In the genomic region with DNA sequence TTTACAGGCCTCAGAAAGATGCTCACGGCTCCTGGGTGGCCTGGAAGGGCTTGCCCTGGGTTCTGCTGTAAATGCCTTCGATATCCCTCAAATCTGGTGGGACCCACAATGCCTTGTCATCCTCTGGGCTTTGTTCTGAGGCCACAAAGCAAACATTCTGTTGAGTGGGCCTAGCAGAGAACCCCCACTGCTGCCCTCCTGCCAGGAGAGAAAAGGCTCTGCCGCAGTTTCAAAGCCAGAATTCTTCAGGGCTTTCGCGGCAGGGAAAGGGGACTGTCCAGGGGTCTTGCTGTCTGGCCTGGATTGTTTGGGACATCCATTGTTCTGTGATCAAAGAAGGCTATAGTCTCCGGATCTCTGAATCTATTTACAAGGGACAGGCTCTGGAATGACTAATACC, we compare ENCODE assay signal across 21 mouse cellular contexts. TPM values are rescaled to one million over a fixed set of nuclear protein-coding genes. Genes with fewer than 3 reads are reported as not detected.
A peak's percentile ranks its signal among the peaks of the same experiment; 100 is the strongest.
DNase-seq lines count a peak whose midpoint lies in the region; ATAC-seq and TF ChIP-seq lines count a peak whose summit lies in the region.
"Had no signal": no experiment of that assay in that cellular context is flagged by ENCODE, and none has a peak within 500 bp of the region (broad histone marks: within the 10 kb centered on the region; RNA-seq: fewer than 3 reads in every experiment).

No protein-coding gene starts in this region.

- no peaks in the 10 kb centered on the region for H3K36me3 ChIP-seq in hindbrain, postnatal 0 days (ENCODE audit: insufficient read depth, low read length)
- H3K36me3 ChIP-seq in hindbrain, embryonic 13.5 days = no peaks in the 10 kb centered on the region
- H3K36me3 ChIP-seq in neural tube, embryonic 13.5 days = no peaks in the 10 kb centered on the region; the same call in 1 of the 2 replicates
- no peaks in the 10 kb centered on the region for H3K36me3 ChIP-seq in neural tube, embryonic 15.5 days
- H3K36me3 ChIP-seq: liver, embryonic 13.5 days; lung, embryonic 15.5 days; stomach, embryonic 15.5 days had no signal

- no peaks in the 10 kb centered on the region for H3K9me3 ChIP-seq in hindbrain, postnatal 0 days (ENCODE audit: low read length)
- H3K9me3 ChIP-seq in hindbrain, embryonic 13.5 days = no peaks in the 10 kb centered on the region
- H3K9me3 ChIP-seq in neural tube, embryonic 13.5 days = no peaks in the 10 kb centered on the region
- no peaks in the 10 kb centered on the region for H3K9me3 ChIP-seq in neural tube, embryonic 15.5 days (replicated peaks)
- H3K9me3 ChIP-seq: liver, embryonic 13.5 days; lung, embryonic 15.5 days had no signal

- no peak overlapping the region for H3K4me2 ChIP-seq in hindbrain, postnatal 0 days (ENCODE audit: low read depth, low read length)
- no peak overlapping the region for H3K4me2 ChIP-seq in hindbrain, embryonic 13.5 days
- no peak overlapping the region for H3K4me2 ChIP-seq in neural tube, embryonic 13.5 days
- no peak overlapping the region for H3K4me2 ChIP-seq in neural tube, embryonic 15.5 days
- H3K4me2 ChIP-seq: heart, embryonic 11.5 days; liver, embryonic 13.5 days; lung, embryonic 15.5 days; stomach, embryonic 15.5 days had no signal

- ATAC-seq in hindbrain, postnatal 0 days = no peak
- no peak for ATAC-seq in hindbrain, embryonic 13.5 days (ENCODE audit: low FRiP score)
- no peak for ATAC-seq in neural tube, embryonic 13.5 days (ENCODE audit: low read depth)
- ATAC-seq in neural tube, embryonic 15.5 days (ENCODE audit: low FRiP score) = no peak
- ATAC-seq: activated CD4-positive, CD25-positive, alpha-beta regulatory T cell, adult 4 months; Patski had no signal

- 21% methylated on average over 6 of the region's 6 CpGs for WGBS in hindbrain, postnatal 0 days
- 7% methylated on average over 6 of the region's 6 CpGs for WGBS in hindbrain, embryonic 13.5 days
- 7% methylated on average over 6 of the region's 6 CpGs for WGBS in neural tube, embryonic 13.5 days
- WGBS in neural tube, embryonic 15.5 days = 15% methylated on average over 6 of the region's 6 CpGs

- no peak for TF ChIP-seq CTCF in hindbrain, postnatal 0 days (IDR thresholded peaks at IDR 0.05; ENCODE audit: low read depth)
- no peak for TF ChIP-seq CTCF in embryonic fibroblast, embryonic 13.5 days (IDR thresholded peaks at IDR 0.05; ENCODE audit: borderline replicate concordance, insufficient read depth, low read length)

- peaks cover 4% of the 10 kb centered on the region for H3K4me1 ChIP-seq in hindbrain, postnatal 0 days (ENCODE audit: insufficient read depth, low read length)
- peaks cover 20% of the 10 kb centered on the region for H3K4me1 ChIP-seq in hindbrain, embryonic 13.5 days (replicated peaks)
- H3K4me1 ChIP-seq in neural tube, embryonic 13.5 days (replicated peaks) = peaks cover 25% of the 10 kb centered on the region
- peaks cover 22% of the 10 kb centered on the region for H3K4me1 ChIP-seq in neural tube, embryonic 15.5 days
- peaks cover 9% of the 10 kb centered on the region for H3K4me1 ChIP-seq in embryonic fibroblast, embryonic 13.5 days (ENCODE audit: control insufficient read depth, insufficient read depth, low read length)
- H3K4me1 ChIP-seq: liver, embryonic 13.5 days; lung, embryonic 15.5 days had no signal

- H3K9ac ChIP-seq in hindbrain, postnatal 0 days (replicated peaks; ENCODE audit: low read length) = no peak overlapping the region
- H3K9ac ChIP-seq in hindbrain, embryonic 13.5 days = no peak overlapping the region
- peak overlapping the region; percentile 1; the same call in 1 of the 2 replicates for H3K9ac ChIP-seq in neural tube, embryonic 13.5 days
- no peak overlapping the region for H3K9ac ChIP-seq in neural tube, embryonic 15.5 days (replicated peaks)
- H3K9ac ChIP-seq: liver, embryonic 13.5 days; lung, embryonic 15.5 days; stomach, embryonic 15.5 days had no signal

- no peaks in the 10 kb centered on the region for H3K27me3 ChIP-seq in hindbrain, postnatal 0 days (ENCODE audit: insufficient read depth, low read length)
- H3K27me3 ChIP-seq in hindbrain, embryonic 13.5 days = peaks cover 8% of the 10 kb centered on the region; the same call in 1 of the 2 replicates
- H3K27me3 ChIP-seq in neural tube, embryonic 13.5 days = no peaks in the 10 kb centered on the region
- no peaks in the 10 kb centered on the region for H3K27me3 ChIP-seq in neural tube, embryonic 15.5 days (replicated peaks)
- H3K27me3 ChIP-seq: liver, embryonic 13.5 days; lung, embryonic 15.5 days; Patski; stomach, embryonic 15.5 days had no signal

- no peak for TF ChIP-seq POLR2A in embryonic fibroblast, embryonic 13.5 days (IDR thresholded peaks at IDR 0.05; ENCODE audit: low read depth, low read length)

- no peak for DNase-seq in hindbrain, postnatal 0 days (ENCODE audit: low spot score)
- no peak for DNase-seq in cerebellum, postnatal 14 days
- DNase-seq in thymus, postnatal 10 days (ENCODE audit: low spot score in 2 of 2) = no peak
- DNase-seq: adrenal gland, postnatal 14 days; cerebellum, adult 11-12 months; gastrocnemius, postnatal 25 days; kidney, adult 9 months; kidney, postnatal 36 days; liver, embryonic 13.5 days; spleen, adult 18-20 months; thymus, adult 2 months had no signal

- no peak overlapping the region for H3K4me3 ChIP-seq in hindbrain, postnatal 0 days (ENCODE audit: low read length)
- H3K4me3 ChIP-seq in hindbrain, embryonic 13.5 days = no peak overlapping the region
- no peak overlapping the region for H3K4me3 ChIP-seq in neural tube, embryonic 13.5 days
- H3K4me3 ChIP-seq in neural tube, embryonic 15.5 days (replicated peaks) = no peak overlapping the region
- no peak overlapping the region for H3K4me3 ChIP-seq in embryonic fibroblast, embryonic 13.5 days (ENCODE audit: insufficient read depth, low read length)
- H3K4me3 ChIP-seq: liver, embryonic 13.5 days; lung, embryonic 15.5 days; myocyte; stomach, embryonic 15.5 days had no signal

- H3K27ac ChIP-seq in hindbrain, postnatal 0 days = 0 out of 2 replicates have a peak overlapping the region, but pooled peaks have one; percentile 2
- H3K27ac ChIP-seq in hindbrain, embryonic 13.5 days = no peak overlapping the region
- no peak overlapping the region for H3K27ac ChIP-seq in neural tube, embryonic 13.5 days (replicated peaks)
- H3K27ac ChIP-seq in neural tube, embryonic 15.5 days (replicated peaks) = no peak overlapping the region
- peak overlapping the region; percentile 35 for H3K27ac ChIP-seq in embryonic fibroblast, embryonic 13.5 days (ENCODE audit: insufficient read depth, low read length)
- H3K27ac ChIP-seq: liver, embryonic 13.5 days; lung, embryonic 15.5 days; stomach, embryonic 15.5 days had no signal

RNA-seq across cellular contexts. Expression of a gene that starts 33.1 kb away (rescaled TPM):
- 50.6 and 50.9 TPM in 2 replicates for total RNA-seq in hindbrain, postnatal 0 days (2014; rRNA removed)
- 18.5 and 21.2 TPM in 2 replicates for polyA plus RNA-seq in hindbrain, postnatal 0 days (2015; fragmentation: Nextera tagmentation; extraction: Ambion mirVana)
- polyA plus RNA-seq in hindbrain, embryonic 13.5 days (2015; fragmentation: Nextera tagmentation; extraction: Ambion mirVana) = 27.4 and 32.0 TPM in 2 replicates
- polyA plus RNA-seq in neural tube, embryonic 13.5 days (2015; fragmentation: Nextera tagmentation; extraction: Ambion mirVana) = 34.4 and 37.7 TPM in 2 replicates
- 33.7 and 47.7 TPM in 2 replicates for polyA plus RNA-seq in neural tube, embryonic 15.5 days (2015; fragmentation: Nextera tagmentation; extraction: Ambion mirVana)
- polyA plus RNA-seq in embryonic fibroblast, embryonic 13.5 days (2011; ENCODE audit: insufficient read length, low read depth, missing spikeins) = 1,102 and 1,873 TPM in 2 replicates

Comparison
In these comparisons a context has a peak if more than half of its experiments do, and no peak if none do; other contexts are left out.
1. H3K27ac ChIP-seq: peak in hindbrain, postnatal 0 days (single experiment) and embryonic fibroblast, embryonic 13.5 days (single experiment); none in hindbrain, embryonic 13.5 days (single experiment), neural tube, embryonic 13.5 days (single experiment) and neural tube, embryonic 15.5 days (single experiment).
2. RNA of a gene that starts 33.1 kb away (polyA plus RNA-seq): 1,102 to 1,873 TPM in embryonic fibroblast, embryonic 13.5 days; 34.4 to 37.7 TPM in neural tube, embryonic 13.5 days, 33.7 to 47.7 TPM in neural tube, embryonic 15.5 days, 27.4 to 32.0 TPM in hindbrain, embryonic 13.5 days and 18.5 to 21.2 TPM in hindbrain, postnatal 0 days; every median in the first group is over 10 times any median in the second.